Mouse (Mus musculus): ENCODE measurements around the gene Mcm2. TPM values are rescaled to one million over a fixed set of nuclear protein-coding genes. Genes with fewer than 3 reads are reported as not detected.

Mcm2 gene
- polyA plus RNA-seq, 1 experiment from 2014 or later: 107 TPM

- no peak overlapping the region for H3K9ac ChIP-seq
- H3K4me2 ChIP-seq (replicated peaks): no peak overlapping the region
- ATAC-seq: peak; percentile 66
- H3K36me3 ChIP-seq: no peaks in the 10 kb centered on the region
- peaks cover 29% of the 10 kb centered on the region for H3K4me1 ChIP-seq (replicated peaks)
- no peak overlapping the region for H3K27ac ChIP-seq
- H3K27me3 ChIP-seq (replicated peaks): no peaks in the 10 kb centered on the region
- WGBS: 18% methylated on average over 5 of the region's 5 CpGs
- no peaks in the 10 kb centered on the region for H3K9me3 ChIP-seq
- no peak overlapping the region for H3K4me3 ChIP-seq (replicated peaks)
Measured at GRCm38 (mm10) chr6:88924502-88925275, 26.1 kb upstream of the Mcm2 start.

- H3K4me2 ChIP-seq (replicated peaks): no peak overlapping the region
- H3K4me1 ChIP-seq (replicated peaks): no peaks in the 10 kb centered on the region
- ATAC-seq: no peak
- WGBS: 74% methylated on average over 8 of the region's 8 CpGs
- no peak overlapping the region for H3K27ac ChIP-seq
- H3K4me3 ChIP-seq (replicated peaks): no peak overlapping the region
- no peaks in the 10 kb centered on the region for H3K9me3 ChIP-seq
- no peaks in the 10 kb centered on the region for H3K36me3 ChIP-seq
- H3K9ac ChIP-seq: no peak overlapping the region
- no peaks in the 10 kb centered on the region for H3K27me3 ChIP-seq (replicated peaks)
Measured at GRCm38 (mm10) chr6:88918802-88919201, 20.2 kb upstream of the Mcm2 start.

- H3K36me3 ChIP-seq: no peaks in the 10 kb centered on the region; the same call in 1 of the 2 replicates
- H3K27me3 ChIP-seq (replicated peaks): no peaks in the 10 kb centered on the region
- H3K27ac ChIP-seq: no peak overlapping the region
- ATAC-seq: no peak; the same call in 1 of the 2 replicates
- no peak overlapping the region for H3K9ac ChIP-seq
- H3K4me3 ChIP-seq (replicated peaks): no peak overlapping the region
- H3K4me2 ChIP-seq (replicated peaks): no peak overlapping the region
- H3K4me1 ChIP-seq (replicated peaks): no peaks in the 10 kb centered on the region
- 75% methylated on average over 1 of the region's 1 CpGs for WGBS
- H3K9me3 ChIP-seq: no peaks in the 10 kb centered on the region
Measured at GRCm38 (mm10) chr6:88916153-88916552, 17.6 kb upstream of the Mcm2 start.

GRCm38 (mm10) chr6:88915510-88915909, 16.9 kb upstream of the Mcm2 start:
- 83% methylated on average over 4 of the region's 4 CpGs for WGBS
- ATAC-seq: peak; percentile 61; the same call in 1 of the 2 replicates

GRCm38 (mm10) chr6:88914799-88915198, 16.2 kb upstream of the Mcm2 start:
- ATAC-seq: no peak
- Histone ChIP-seq H3K9ac (no peak overlapping the region), H3K4me2 (replicated peaks) (no peak overlapping the region), H3K36me3 (peaks cover 8% of the 10 kb centered on the region; the same call in 1 of the 2 replicates), H3K9me3 (no peaks in the 10 kb centered on the region), H3K27me3 (replicated peaks) (no peaks in the 10 kb centered on the region), H3K27ac (no peak overlapping the region), H3K4me3 (replicated peaks) (no peak overlapping the region), H3K4me1 (replicated peaks) (no peaks in the 10 kb centered on the region)
- WGBS: 72% methylated on average over 5 of the region's 5 CpGs

More at GRCm38 (mm10) chr6:88915510-88915909, 16.9 kb upstream of the Mcm2 start:
- H3K4me1 ChIP-seq (replicated peaks): no peaks in the 10 kb centered on the region
- peaks cover 3% of the 10 kb centered on the region; the same call in 1 of the 2 replicates for H3K36me3 ChIP-seq
- H3K27me3 ChIP-seq (replicated peaks): no peaks in the 10 kb centered on the region
- H3K27ac ChIP-seq: no peak overlapping the region
- H3K9me3 ChIP-seq: no peaks in the 10 kb centered on the region
- H3K4me2 ChIP-seq (replicated peaks): no peak overlapping the region
- no peak overlapping the region for H3K4me3 ChIP-seq (replicated peaks)
- H3K9ac ChIP-seq: no peak overlapping the region

GRCm38 (mm10) chr6:88913440-88913839, 14.9 kb upstream of the Mcm2 start:
- Histone ChIP-seq H3K4me1 (replicated peaks) (no peaks in the 10 kb centered on the region), H3K27ac (no peak overlapping the region), H3K36me3 (peaks cover 8% of the 10 kb centered on the region; the same call in 1 of the 2 replicates), H3K27me3 (replicated peaks) (no peaks in the 10 kb centered on the region), H3K9me3 (no peaks in the 10 kb centered on the region), H3K4me3 (replicated peaks) (no peak overlapping the region), H3K4me2 (replicated peaks) (no peak overlapping the region), H3K9ac (no peak overlapping the region)
- ATAC-seq: no peak

GRCm38 (mm10) chr6:88913022-88913421, 14.4 kb upstream of the Mcm2 start:
- ATAC-seq: no peak
- Histone ChIP-seq H3K4me1 (replicated peaks) (no peaks in the 10 kb centered on the region), H3K9ac (no peak overlapping the region), H3K4me2 (replicated peaks) (no peak overlapping the region), H3K4me3 (replicated peaks) (no peak overlapping the region), H3K27me3 (replicated peaks) (no peaks in the 10 kb centered on the region), H3K9me3 (no peaks in the 10 kb centered on the region), H3K27ac (no peak overlapping the region), H3K36me3 (peaks cover 8% of the 10 kb centered on the region; the same call in 1 of the 2 replicates)
- 83% methylated on average over 4 of the region's 4 CpGs for WGBS

- Histone ChIP-seq H3K36me3 (peaks cover 13% of the 10 kb centered on the region; the same call in 1 of the 2 replicates), H3K4me3 (replicated peaks) (no peak overlapping the region), H3K9me3 (no peaks in the 10 kb centered on the region), H3K9ac (no peak overlapping the region), H3K27ac (no peak overlapping the region), H3K4me1 (replicated peaks) (peaks cover 6% of the 10 kb centered on the region; the same call in 1 of the 2 replicates), H3K27me3 (replicated peaks) (no peaks in the 10 kb centered on the region), H3K4me2 (replicated peaks) (no peak overlapping the region)
- WGBS: 90% methylated on average over 6 of the region's 6 CpGs
- no peak for ATAC-seq
Measured at GRCm38 (mm10) chr6:88909151-88909550, 10.6 kb upstream of the Mcm2 start.

- Histone ChIP-seq H3K9me3 (no peaks in the 10 kb centered on the region), H3K4me3 (replicated peaks) (no peak overlapping the region), H3K27me3 (replicated peaks) (no peaks in the 10 kb centered on the region), H3K27ac (no peak overlapping the region), H3K4me2 (replicated peaks) (no peak overlapping the region), H3K9ac (no peak overlapping the region), H3K36me3 (0 out of 2 replicates have a peak, but pooled peaks cover 13% of the 10 kb centered on the region), H3K4me1 (replicated peaks) (peaks cover 21% of the 10 kb centered on the region)
- ATAC-seq: 0 out of 2 replicates have a peak, but pooled peaks have one; percentile 3
- WGBS: 20% methylated on average over 16 of the region's 16 CpGs
Measured at GRCm38 (mm10) chr6:88906369-88907108, 8.0 kb upstream of the Mcm2 start.

GRCm38 (mm10) chr6:88905042-88905441, 6.5 kb upstream of the Mcm2 start:
- Histone ChIP-seq H3K4me3 (replicated peaks) (no peak overlapping the region), H3K9me3 (no peaks in the 10 kb centered on the region), H3K36me3 (0 out of 2 replicates have a peak, but pooled peaks cover 5% of the 10 kb centered on the region), H3K9ac (no peak overlapping the region), H3K4me1 (replicated peaks) (peaks cover 27% of the 10 kb centered on the region), H3K4me2 (replicated peaks) (no peak overlapping the region), H3K27ac (no peak overlapping the region), H3K27me3 (replicated peaks) (no peaks in the 10 kb centered on the region)
- ATAC-seq: no peak
- WGBS: 87% methylated on average over 7 of the region's 7 CpGs

- Histone ChIP-seq H3K27ac (no peak overlapping the region), H3K4me1 (replicated peaks) (peaks cover 27% of the 10 kb centered on the region), H3K27me3 (replicated peaks) (no peaks in the 10 kb centered on the region), H3K4me3 (replicated peaks) (no peak overlapping the region), H3K9me3 (no peaks in the 10 kb centered on the region), H3K4me2 (replicated peaks) (no peak overlapping the region), H3K36me3 (0 out of 2 replicates have a peak, but pooled peaks cover 5% of the 10 kb centered on the region), H3K9ac (peak overlapping the region; percentile 29; the same call in 1 of the 2 replicates)
- ATAC-seq: no peak
- WGBS: 89% methylated on average over 4 of the region's 4 CpGs
Measured at GRCm38 (mm10) chr6:88904456-88904974, 5.9 kb upstream of the Mcm2 start.

GRCm38 (mm10) chr6:88903708-88904107, 5.1 kb upstream of the Mcm2 start:
- H3K9ac ChIP-seq: peak overlapping the region; percentile 85
- 66% methylated on average over 5 of the region's 5 CpGs for WGBS
- H3K4me3 ChIP-seq (replicated peaks): no peak overlapping the region
- H3K27me3 ChIP-seq (replicated peaks): no peaks in the 10 kb centered on the region
- ATAC-seq: no peak
- H3K36me3 ChIP-seq: 0 out of 2 replicates have a peak, but pooled peaks cover 5% of the 10 kb centered on the region
- peak overlapping the region; percentile 76 for H3K4me2 ChIP-seq (replicated peaks)
- H3K9me3 ChIP-seq: no peaks in the 10 kb centered on the region
- no peak overlapping the region for H3K27ac ChIP-seq
- peaks cover 32% of the 10 kb centered on the region for H3K4me1 ChIP-seq (replicated peaks)
